9 mouse cellular contexts compared by ENCODE assay signal in the genomic region with DNA sequence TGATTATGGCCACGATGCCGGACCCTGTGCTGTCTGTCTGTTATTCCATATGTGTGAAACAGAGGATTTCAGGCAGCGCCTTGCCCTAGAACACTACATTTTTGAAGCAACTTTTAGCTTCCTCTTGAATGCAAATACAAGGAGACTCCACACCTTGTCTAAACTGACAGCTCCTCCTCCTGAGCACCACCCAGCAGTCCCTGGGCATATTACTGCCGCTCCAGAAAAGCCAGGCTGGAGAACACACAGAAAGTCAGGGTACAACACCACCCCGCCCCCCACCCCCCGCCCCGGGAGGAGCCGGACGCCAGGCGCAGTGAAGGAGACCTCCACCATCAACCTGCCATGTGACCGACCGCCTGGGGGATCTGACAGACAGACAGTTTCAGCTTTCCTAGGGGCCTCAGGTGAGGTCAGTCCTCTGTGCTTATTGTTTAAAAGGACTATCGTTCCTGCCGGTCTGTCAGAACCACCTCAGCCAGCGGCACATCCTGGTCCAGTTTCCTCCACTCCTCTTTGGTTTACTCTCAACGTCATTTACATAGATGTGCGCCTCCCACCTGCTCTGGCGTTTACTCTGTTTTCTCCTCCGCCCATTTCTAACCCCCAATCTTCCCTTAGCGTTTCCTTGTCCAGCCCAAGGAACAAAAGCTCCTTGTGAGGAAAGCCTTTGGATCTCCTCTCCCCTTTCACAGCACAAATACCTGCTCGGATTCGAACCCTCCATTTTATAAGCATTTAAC. TPM values are rescaled to one million over a fixed set of nuclear protein-coding genes. Genes with fewer than 3 reads are reported as not detected.
DNase-seq lines count a peak whose midpoint lies in the region; ATAC-seq and TF ChIP-seq lines count a peak whose summit lies in the region.
"Had no signal": no experiment of that assay in that cellular context is flagged by ENCODE, and none has a peak within 500 bp of the region (broad histone marks: within the 10 kb centered on the region; RNA-seq: fewer than 3 reads in every experiment).

No protein-coding gene starts in this region.

- H3K4me1 ChIP-seq in lung, postnatal 0 days (ENCODE audit: insufficient read depth, low read depth, low read length): no peaks in the 10 kb centered on the region
- H3K4me1 ChIP-seq in forebrain, embryonic 12.5 days: peaks cover 16% of the 10 kb centered on the region
- H3K4me1 ChIP-seq in limb, embryonic 14.5 days (ENCODE audit: control insufficient read depth, insufficient read depth, low read length): no peaks in the 10 kb centered on the region
- peaks cover 7% of the 10 kb centered on the region; the same call in 1 of the 2 replicates for H3K4me1 ChIP-seq in stomach, embryonic 15.5 days

- no peaks in the 10 kb centered on the region for H3K36me3 ChIP-seq in lung, postnatal 0 days (ENCODE audit: insufficient read depth, low read length)
- no peaks in the 10 kb centered on the region for H3K36me3 ChIP-seq in forebrain, embryonic 12.5 days (replicated peaks)
- H3K36me3 ChIP-seq in limb, embryonic 14.5 days (ENCODE audit: control insufficient read depth, insufficient read depth, low read length): no peaks in the 10 kb centered on the region
- H3K36me3 ChIP-seq in stomach, embryonic 15.5 days: no peaks in the 10 kb centered on the region

- no peak for ATAC-seq in lung, postnatal 0 days
- ATAC-seq in forebrain, embryonic 12.5 days (ENCODE audit: low FRiP score): peak; percentile 41; the same call in 1 of the 2 replicates
- no peak for ATAC-seq in limb, embryonic 14.5 days (ENCODE audit: low FRiP score, low read depth)
- no peak for ATAC-seq in stomach, embryonic 15.5 days (ENCODE audit: insufficient read depth, low FRiP score, low read depth)

- no peaks in the 10 kb centered on the region for H3K27me3 ChIP-seq in lung, postnatal 0 days (replicated peaks; ENCODE audit: insufficient read depth, low read length)
- H3K27me3 ChIP-seq in forebrain, embryonic 12.5 days: no peaks in the 10 kb centered on the region
- no peaks in the 10 kb centered on the region for H3K27me3 ChIP-seq in limb, embryonic 14.5 days (ENCODE audit: control insufficient read depth, insufficient read depth, low read length)
- H3K27me3 ChIP-seq in stomach, embryonic 15.5 days (replicated peaks): no peaks in the 10 kb centered on the region

- no peak overlapping the region for H3K27ac ChIP-seq in lung, postnatal 0 days (ENCODE audit: low read length)
- H3K27ac ChIP-seq in forebrain, embryonic 12.5 days: no peak overlapping the region
- H3K27ac ChIP-seq in limb, embryonic 14.5 days (replicated peaks; ENCODE audit: low read depth, low read length): no peak overlapping the region
- no peak overlapping the region for H3K27ac ChIP-seq in stomach, embryonic 15.5 days

- TF ChIP-seq EP300 in lung, postnatal 0 days (IDR thresholded peaks at IDR 0.05): no peak

- TF ChIP-seq POLR2A in limb, embryonic 14.5 days (IDR thresholded peaks at IDR 0.05; ENCODE audit: borderline replicate concordance, extremely low read depth, insufficient read depth, insufficient read length): no peak

- H3K9me3 ChIP-seq in lung, postnatal 0 days (ENCODE audit: low read length): no peaks in the 10 kb centered on the region
- no peaks in the 10 kb centered on the region for H3K9me3 ChIP-seq in forebrain, embryonic 12.5 days
- H3K9me3 ChIP-seq in limb, embryonic 14.5 days (ENCODE audit: control insufficient read depth, low read length): no peaks in the 10 kb centered on the region
- H3K9me3 ChIP-seq in stomach, embryonic 15.5 days: no peaks in the 10 kb centered on the region

- no peak for DNase-seq in lung, postnatal 0 days (ENCODE audit: low spot score)
- DNase-seq in lung, postnatal 36 days: no peak
- no peak for DNase-seq in limb, embryonic 14.5 days (ENCODE audit: low spot score)
- DNase-seq in right cerebral cortex, postnatal 14 days: no peak
- no peak for DNase-seq in layer of hippocampus, adult 8-10 months (ENCODE audit: low spot score in 2 of 2)
- DNase-seq in spleen, postnatal 14 days (ENCODE audit: low spot score in 2 of 2): no peak
- DNase-seq: adrenal gland, postnatal 14 days had no signal

- TF ChIP-seq CTCF in lung, postnatal 0 days (IDR thresholded peaks at IDR 0.05): no peak

- 27% methylated on average over 22 of the region's 22 CpGs for WGBS in lung, postnatal 0 days
- 20% methylated on average over 22 of the region's 22 CpGs for WGBS in forebrain, embryonic 12.5 days
- WGBS in limb, embryonic 14.5 days: 27% methylated on average over 22 of the region's 22 CpGs
- 25% methylated on average over 22 of the region's 22 CpGs for WGBS in stomach, embryonic 15.5 days

- no peak overlapping the region for H3K4me3 ChIP-seq in lung, postnatal 0 days (ENCODE audit: low read depth, low read length)
- H3K4me3 ChIP-seq in forebrain, embryonic 12.5 days (replicated peaks): no peak overlapping the region
- no peak overlapping the region for H3K4me3 ChIP-seq in limb, embryonic 14.5 days (replicated peaks; ENCODE audit: low read length)
- no peak overlapping the region for H3K4me3 ChIP-seq in stomach, embryonic 15.5 days (replicated peaks)

- peak overlapping the region; percentile 53 for H3K4me2 ChIP-seq in lung, postnatal 0 days (replicated peaks; ENCODE audit: low read depth, low read length)
- peak overlapping the region; percentile 38 for H3K4me2 ChIP-seq in forebrain, embryonic 12.5 days
- H3K4me2 ChIP-seq in limb, embryonic 14.5 days (replicated peaks; ENCODE audit: low read depth, low read length, severe bottlenecking): peak overlapping the region; percentile 33
- H3K4me2 ChIP-seq in stomach, embryonic 15.5 days: peak overlapping the region; percentile 25

- H3K9ac ChIP-seq in lung, postnatal 0 days (replicated peaks; ENCODE audit: low read depth): no peak overlapping the region
- H3K9ac ChIP-seq in forebrain, embryonic 12.5 days: no peak overlapping the region
- no peak overlapping the region for H3K9ac ChIP-seq in limb, embryonic 14.5 days (ENCODE audit: low read depth, low read length, severe bottlenecking)
- H3K9ac ChIP-seq in stomach, embryonic 15.5 days: no peak overlapping the region

RNA-seq across cellular contexts. Expression of gene Galnt7, which starts 52.8 kb away (rescaled TPM):
- 5.0 and 5.7 TPM in 2 replicates for polyA plus RNA-seq in lung, postnatal 0 days (2015; fragmentation: Nextera tagmentation; extraction: Ambion mirVana)
- polyA plus RNA-seq in forebrain, embryonic 12.5 days (2016; fragmentation: Nextera tagmentation; extraction: Ambion mirVana): 18.8 and 18.9 TPM in 2 replicates
- 6.9 and 7.8 TPM in 2 replicates for polyA plus RNA-seq in limb, embryonic 14.5 days (2012; rRNA removed)
- polyA plus RNA-seq in limb, embryonic 14.5 days (2014; fragmentation: Nextera tagmentation; extraction: Ambion mirVana): 11.2 and 11.5 TPM in 2 replicates
- polyA plus RNA-seq in stomach, embryonic 15.5 days (2015; fragmentation: Nextera tagmentation; extraction: Ambion mirVana): 32.1 TPM in 2 replicates
- total RNA-seq in layer of hippocampus, adult 8-10 months (2022): 10 to 100 TPM; 11.1 to 12.9 (median 12.0) TPM
